Mouse (Mus musculus): ENCODE results near the gene Gm34653. TPM values are rescaled to one million over a fixed set of nuclear protein-coding genes. Genes with fewer than 3 reads are reported as not detected.
A peak's percentile ranks its signal among the peaks of the same experiment; 100 is the strongest.

Gm34653 gene
- polyA plus RNA-seq, 1 experiment = not detected

GRCm38 (mm10) chr2:34843211-34843939 lies 10.6 kb downstream of the Gm34653 start:
- Histone ChIP-seq H3K27me3 (replicated peaks) (peaks cover under 1% of the 10 kb centered on the region), H3K4me3 (replicated peaks) (no peak overlapping the region), H3K4me1 (no peaks in the 10 kb centered on the region), H3K9me3 (peaks cover 12% of the 10 kb centered on the region), H3K36me3 (replicated peaks; ENCODE audit: low read length) (peaks cover 7% of the 10 kb centered on the region)
- TF ChIP-seq FLI1 (IDR thresholded peaks at IDR 0.05; ENCODE audit: low read length) (no peak), GATA1 (IDR thresholded peaks at IDR 0.05; ENCODE audit: borderline replicate concordance, low read length) (no peak)

- peaks cover 45% of the 10 kb centered on the region for H3K36me3 ChIP-seq (replicated peaks; ENCODE audit: low read length)
- H3K4me3 ChIP-seq (replicated peaks) = no peak overlapping the region
- H3K27me3 ChIP-seq (replicated peaks) = no peaks in the 10 kb centered on the region
- TF ChIP-seq FLI1 (IDR thresholded peaks at IDR 0.05; ENCODE audit: low read length) = no peak
- TF ChIP-seq GATA1 (IDR thresholded peaks at IDR 0.05; ENCODE audit: borderline replicate concordance, low read length) = no peak
- H3K4me1 ChIP-seq = no peaks in the 10 kb centered on the region
- H3K9me3 ChIP-seq = peaks cover 12% of the 10 kb centered on the region
These were observed 14.9 kb downstream of the Gm34653 start for GRCm38 (mm10) chr2:34847702-34848101.

- no peaks in the 10 kb centered on the region for H3K9me3 ChIP-seq
- H3K27me3 ChIP-seq (replicated peaks) = no peaks in the 10 kb centered on the region
- no peak for TF ChIP-seq FLI1 (IDR thresholded peaks at IDR 0.05; ENCODE audit: low read length)
- no peak for TF ChIP-seq GATA1 (IDR thresholded peaks at IDR 0.05; ENCODE audit: borderline replicate concordance, low read length)
- 0 out of 2 replicates have a peak, but pooled peaks cover 2% of the 10 kb centered on the region for H3K4me1 ChIP-seq
- H3K36me3 ChIP-seq (replicated peaks; ENCODE audit: low read length) = peaks cover 96% of the 10 kb centered on the region
- H3K4me3 ChIP-seq (replicated peaks) = no peak overlapping the region
These were observed 22.5 kb downstream of the Gm34653 start for GRCm38 (mm10) chr2:34855265-34855664.

GRCm38 (mm10) chr2:34857728-34858127 lies 24.9 kb downstream of the Gm34653 start:
- peaks cover 91% of the 10 kb centered on the region for H3K36me3 ChIP-seq (replicated peaks; ENCODE audit: low read length)
- TF ChIP-seq FLI1 (IDR thresholded peaks at IDR 0.05; ENCODE audit: low read length) (no peak), GATA1 (IDR thresholded peaks at IDR 0.05; ENCODE audit: borderline replicate concordance, low read length) (no peak)
- H3K27me3 ChIP-seq (replicated peaks) = no peaks in the 10 kb centered on the region
- 0 out of 2 replicates have a peak, but pooled peaks cover 2% of the 10 kb centered on the region for H3K4me1 ChIP-seq
- H3K4me3 ChIP-seq (replicated peaks) = no peak overlapping the region
- H3K9me3 ChIP-seq = no peaks in the 10 kb centered on the region

GRCm38 (mm10) chr2:34869680-34870079 lies 36.9 kb downstream of the Gm34653 start:
- H3K4me1 ChIP-seq = peaks cover 45% of the 10 kb centered on the region
- peak overlapping the region; percentile 97 for H3K4me3 ChIP-seq (replicated peaks)
- no peaks in the 10 kb centered on the region for H3K9me3 ChIP-seq
- peaks cover 6% of the 10 kb centered on the region for H3K27me3 ChIP-seq (replicated peaks)
- TF ChIP-seq FLI1 (IDR thresholded peaks at IDR 0.05; ENCODE audit: low read length) = no peak
- TF ChIP-seq GATA1 (IDR thresholded peaks at IDR 0.05; ENCODE audit: borderline replicate concordance, low read length) = no peak
- peaks cover 35% of the 10 kb centered on the region for H3K36me3 ChIP-seq (replicated peaks; ENCODE audit: low read length)

GRCm38 (mm10) chr2:34870520-34871474 lies 38.0 kb downstream of the Gm34653 start:
- TF ChIP-seq GATA1 (IDR thresholded peaks at IDR 0.05; ENCODE audit: borderline replicate concordance, low read length) (no peak), FLI1 (IDR thresholded peaks at IDR 0.05; ENCODE audit: low read length) (no peak)
- H3K27me3 ChIP-seq (replicated peaks) = peaks cover 9% of the 10 kb centered on the region
- H3K4me1 ChIP-seq = peaks cover 47% of the 10 kb centered on the region
- H3K9me3 ChIP-seq = no peaks in the 10 kb centered on the region
- peak overlapping the region; percentile 97 for H3K4me3 ChIP-seq (replicated peaks)
- H3K36me3 ChIP-seq (replicated peaks; ENCODE audit: low read length) = peaks cover 23% of the 10 kb centered on the region

- peak within 1 kb of the TSS; percentile 62 for H3K4me3 ChIP-seq (replicated peaks)
These were observed 41.5 kb downstream of the Gm34653 start, which contains the start of gene Cutal for GRCm38 (mm10) chr2:34874271-34874670. Gene Cutal, plus strand, starts transcription at chr2:34874396.

GRCm38 (mm10) chr2:34874816-34875345 lies 42.1 kb downstream of the Gm34653 start, which contains the start of gene Psmd5:
Gene Psmd5, minus strand, starts transcription at chr2:34874968.
- H3K4me1 ChIP-seq = peaks cover 33% of the 10 kb centered on the region
- peak within 1 kb of the TSS; percentile 62 for H3K4me3 ChIP-seq (replicated peaks)
- H3K27me3 ChIP-seq (replicated peaks) = peaks cover 22% of the 10 kb centered on the region
- no peaks in the 10 kb centered on the region for H3K36me3 ChIP-seq (replicated peaks; ENCODE audit: low read length)
- H3K9me3 ChIP-seq = no peaks in the 10 kb centered on the region
- no peak for TF ChIP-seq GATA1 (IDR thresholded peaks at IDR 0.05; ENCODE audit: borderline replicate concordance, low read length)
- TF ChIP-seq FLI1 (IDR thresholded peaks at IDR 0.05; ENCODE audit: low read length) = no peak

More at GRCm38 (mm10) chr2:34874271-34874670, 41.5 kb downstream of the Gm34653 start, which contains the start of gene Cutal:
- H3K9me3 ChIP-seq = no peaks in the 10 kb centered on the region
- peaks cover 21% of the 10 kb centered on the region for H3K27me3 ChIP-seq (replicated peaks)
- no peaks in the 10 kb centered on the region for H3K36me3 ChIP-seq (replicated peaks; ENCODE audit: low read length)
- peaks cover 36% of the 10 kb centered on the region for H3K4me1 ChIP-seq
- TF ChIP-seq FLI1 (IDR thresholded peaks at IDR 0.05; ENCODE audit: low read length) (no peak), GATA1 (IDR thresholded peaks at IDR 0.05; ENCODE audit: borderline replicate concordance, low read length) (no peak)

GRCm38 (mm10) chr2:34880054-34880453 lies 47.2 kb downstream of the Gm34653 start:
- TF ChIP-seq FLI1 (IDR thresholded peaks at IDR 0.05; ENCODE audit: low read length) = no peak
- no peak for TF ChIP-seq GATA1 (IDR thresholded peaks at IDR 0.05; ENCODE audit: borderline replicate concordance, low read length)
- Histone ChIP-seq H3K9me3 (peaks cover 6% of the 10 kb centered on the region), H3K36me3 (replicated peaks; ENCODE audit: low read length) (no peaks in the 10 kb centered on the region), H3K27me3 (replicated peaks) (peaks cover 39% of the 10 kb centered on the region), H3K4me1 (peaks cover 24% of the 10 kb centered on the region), H3K4me3 (replicated peaks) (no peak overlapping the region)
